Mouse (Mus musculus) liver, postnatal 0 days (tissue): ENCODE measurements around the gene Cwh43. TPM values are rescaled to one million over a fixed set of nuclear protein-coding genes. Genes with fewer than 3 reads are reported as not detected.

Source experiments
- ATAC-seq: fragments of 200-750 bp; cut with Nextera tagmentation; 2 replicates; pipeline ENCODE4 v1.8.0; 2017; ENCODE audit warnings: mild to moderate bottlenecking, moderate library complexity
- DNase-seq: peaks from one replicate; pipeline ENCODE4 v3.0.0-alpha.2; 2016
- H3K27ac ChIP-seq: fragments of 300-500 bp; sonication (generic); 2 replicates; pipeline ENCODE4 v1.5.1; 2014; ENCODE audit warnings: antibody characterized with exemption, moderate library complexity, mild to moderate bottlenecking, low read depth
- H3K27me3 ChIP-seq: fragments of 300-500 bp; sonication (generic); 2 replicates; pipeline ENCODE4 v1.6.1; 2014; ENCODE audit warnings: low read length, control low read depth, mixed read lengths; ENCODE audit not compliant: insufficient read depth
- H3K36me3 ChIP-seq: fragments of 300-500 bp; sonication (generic); replicated peaks from 2 replicates; pipeline ENCODE4 v1.6.1; 2014; ENCODE audit warnings: mild to moderate bottlenecking, control low read depth, low read length, moderate library complexity, mixed read lengths; ENCODE audit not compliant: insufficient read depth
- H3K4me1 ChIP-seq: fragments of 300-500 bp; sonication (generic); 2 replicates; pipeline ENCODE4 v1.6.1; 2014; ENCODE audit warnings: antibody characterized with exemption, mild to moderate bottlenecking, control low read depth; ENCODE audit not compliant: insufficient read depth
- H3K4me2 ChIP-seq: fragments of 300-500 bp; sonication (generic); 2 replicates; pipeline ENCODE4 v1.6.1; 2014; ENCODE audit warnings: low read depth, mild to moderate bottlenecking, low read length, moderate library complexity, mixed read lengths
- H3K4me3 ChIP-seq: fragments of 300-500 bp; sonication (generic); 2 replicates; pipeline ENCODE4 v1.5.1; 2014; ENCODE audit warnings: low read depth, low read length
- H3K9ac ChIP-seq: fragments of 300-500 bp; sonication (generic); replicated peaks from 2 replicates; pipeline ENCODE4 v1.6.1; 2014; ENCODE audit warnings: mild to moderate bottlenecking, moderate library complexity
- H3K9me3 ChIP-seq: fragments of 300-500 bp; sonication (generic); 2 replicates; pipeline ENCODE4 v1.6.1; 2016; ENCODE audit warnings: mild to moderate bottlenecking, control low read depth, low read length, mixed read lengths
- CTCF ChIP-seq: sonication (generic); IDR thresholded peaks from 2 replicates; pipeline ENCODE4 v1.5.1; 2016; ENCODE audit warnings: antibody characterized with exemption, low read depth
- EP300 ChIP-seq: IDR thresholded peaks from 2 replicates; pipeline ENCODE4 v1.6.1; 2016; ENCODE audit warnings: antibody characterized with exemption, low read depth, mild to moderate bottlenecking
- WGBS: fragments of 180-500 bp; shearing (Covaris S2); extraction: QIAGEN DNeasy Blood & Tissue Kit; methylation state at CpG from one replicate; pipeline ENCODE4 v1.1.7; 2014; ENCODE audit not compliant: insufficient replicate concordance; 5-methylcytosine and 5-hydroxymethylcytosine counted together
- polyA plus RNA-seq: library from polyadenylated mRNA; unstranded; fragments of >200 nt; fragmentation: Nextera tagmentation; extraction: Ambion mirVana; gene quantifications from 2 replicates; pipeline ENCODE4 v1.2.1, GENCODE M21; 2015

Cwh43 gene
- polyA plus RNA-seq, 1 experiment from 2014 or later = not detected

- no peak overlapping the region for H3K9ac ChIP-seq
- no peaks in the 10 kb centered on the region for H3K36me3 ChIP-seq
- H3K4me1 ChIP-seq = no peaks in the 10 kb centered on the region
- ATAC-seq (no peak), DNase-seq (no peak)
- H3K4me2 ChIP-seq = no peak overlapping the region
- 78% methylated on average over 9 of the region's 9 CpGs for WGBS
- no peak overlapping the region for H3K27ac ChIP-seq
- no peak overlapping the region for H3K4me3 ChIP-seq
- H3K9me3 ChIP-seq = no peaks in the 10 kb centered on the region
- no peak for TF ChIP-seq EP300
- TF ChIP-seq CTCF = no peak
- H3K27me3 ChIP-seq = no peaks in the 10 kb centered on the region
Observed at GRCm38 (mm10) chr5:73376041-73376440, 29.8 kb upstream of the Cwh43 start.

GRCm38 (mm10) chr5:73376491-73376890 lies 29.4 kb upstream of the Cwh43 start:
- TF ChIP-seq EP300 (no peak), CTCF (no peak)
- Histone ChIP-seq H3K27ac (no peak overlapping the region), H3K4me1 (no peaks in the 10 kb centered on the region), H3K27me3 (no peaks in the 10 kb centered on the region), H3K9ac (no peak overlapping the region), H3K4me2 (no peak overlapping the region), H3K9me3 (no peaks in the 10 kb centered on the region), H3K36me3 (no peaks in the 10 kb centered on the region), H3K4me3 (no peak overlapping the region)
- no peak for DNase-seq
- 65% methylated on average over 7 of the region's 7 CpGs for WGBS
- no peak for ATAC-seq

- no peak overlapping the region for H3K9ac ChIP-seq
- WGBS = 30% methylated on average over 3 of the region's 3 CpGs
- no peak overlapping the region for H3K27ac ChIP-seq
- H3K9me3 ChIP-seq = no peaks in the 10 kb centered on the region
- ATAC-seq = peak; percentile 79
- peak; percentile 88 for DNase-seq
- no peak overlapping the region for H3K4me2 ChIP-seq
- TF ChIP-seq EP300 = no peak
- TF ChIP-seq CTCF = peak; percentile 92
- no peaks in the 10 kb centered on the region for H3K4me1 ChIP-seq
- H3K36me3 ChIP-seq = no peaks in the 10 kb centered on the region
- H3K4me3 ChIP-seq = no peak overlapping the region
- H3K27me3 ChIP-seq = no peaks in the 10 kb centered on the region
Observed at GRCm38 (mm10) chr5:73379908-73380307, 26.0 kb upstream of the Cwh43 start.

GRCm38 (mm10) chr5:73380829-73381228 lies 25.0 kb upstream of the Cwh43 start:
- DNase-seq = no peak
- no peak for TF ChIP-seq CTCF
- TF ChIP-seq EP300 = no peak
- no peaks in the 10 kb centered on the region for H3K4me1 ChIP-seq
- WGBS = 54% methylated on average over 8 of the region's 8 CpGs
- no peak for ATAC-seq
- H3K27ac ChIP-seq = no peak overlapping the region
- H3K9ac ChIP-seq = no peak overlapping the region
- H3K36me3 ChIP-seq = no peaks in the 10 kb centered on the region
- H3K4me2 ChIP-seq = no peak overlapping the region
- H3K9me3 ChIP-seq = no peaks in the 10 kb centered on the region
- no peak overlapping the region for H3K4me3 ChIP-seq
- H3K27me3 ChIP-seq = no peaks in the 10 kb centered on the region

- H3K27ac ChIP-seq = no peak overlapping the region
- ATAC-seq (peak; percentile 55), DNase-seq (no peak)
- no peaks in the 10 kb centered on the region for H3K4me1 ChIP-seq
- TF ChIP-seq CTCF = no peak
- no peak for TF ChIP-seq EP300
- H3K4me2 ChIP-seq = no peak overlapping the region
- 60% methylated on average over 7 of the region's 7 CpGs for WGBS
- no peaks in the 10 kb centered on the region for H3K27me3 ChIP-seq
- no peaks in the 10 kb centered on the region for H3K9me3 ChIP-seq
- no peak overlapping the region for H3K9ac ChIP-seq
- no peaks in the 10 kb centered on the region for H3K36me3 ChIP-seq
- no peak overlapping the region for H3K4me3 ChIP-seq
Observed at GRCm38 (mm10) chr5:73381510-73381909, 24.4 kb upstream of the Cwh43 start.

GRCm38 (mm10) chr5:73381976-73382540 lies 23.8 kb upstream of the Cwh43 start:
- H3K27me3 ChIP-seq = no peaks in the 10 kb centered on the region
- H3K36me3 ChIP-seq = no peaks in the 10 kb centered on the region
- 73% methylated on average over 9 of the region's 9 CpGs for WGBS
- no peaks in the 10 kb centered on the region for H3K4me1 ChIP-seq
- DNase-seq = no peak
- no peak overlapping the region for H3K27ac ChIP-seq
- H3K4me2 ChIP-seq = no peak overlapping the region
- no peak overlapping the region for H3K4me3 ChIP-seq
- no peaks in the 10 kb centered on the region for H3K9me3 ChIP-seq
- no peak for TF ChIP-seq CTCF
- peak; percentile 35; the same call in 1 of the 2 replicates for ATAC-seq
- no peak overlapping the region for H3K9ac ChIP-seq
